Mouse (Mus musculus): ENCODE data around the gene 1700025G04Rik.

GRCm38 (mm10) chr1:152088791-152089401 is 1.0 kb downstream of the 1700025G04Rik start:
- TF ChIP-seq EP300 (IDR thresholded peaks at IDR 0.05; ENCODE audit: low read depth) (0 out of 2 replicates have a peak, but pooled peaks have one; percentile 53), CTCF (IDR thresholded peaks at IDR 0.05; ENCODE audit: low read depth) (no peak)

All from heart, postnatal 0 days (tissue).